Mouse (Mus musculus) left cerebral cortex, postnatal 25 days (tissue): ENCODE measurements at regions not wholly inside any gene's neighbourhood (a gene's known extent, or its start where the extent isn't known, plus 50 kb on each side); places are given as distances from the start of the nearest gene placed in this dataset.

ENCODE experiments used
- DNase-seq, 2 experiments: peaks; one replicate each; pipeline ENCODE4 v3.0.0; 2022; ENCODE audit warnings: low spot score in 2 of 2, mixed read lengths in 1 of 2
- intact Hi-C: fragments of 180-260 bp; cut with DNase I; formaldehyde crosslinking; loops from one replicate; pipeline ENCODE4 v1.15.1; 2025

DNA sequence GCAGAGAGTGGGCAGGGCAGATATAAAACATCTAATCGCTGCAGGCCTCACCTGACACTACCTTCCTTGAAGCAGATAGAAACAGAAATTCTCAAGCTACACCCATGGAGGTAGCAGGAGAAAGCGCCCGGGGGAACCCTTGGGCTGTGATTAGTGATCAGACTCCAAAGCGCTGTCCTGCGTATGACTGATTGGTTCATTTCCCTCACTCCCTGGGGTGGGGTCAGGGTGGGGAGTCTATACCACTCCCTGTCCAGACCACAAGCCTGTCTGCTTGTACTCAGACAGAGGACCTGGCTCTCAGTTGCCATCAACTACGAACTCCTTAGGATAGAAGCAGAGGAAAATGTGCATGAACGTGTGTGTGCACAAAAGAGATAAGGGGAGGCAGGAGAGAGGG, 77.7 kb downstream of the Gm826 start:
- no peak for DNase-seq
- intact Hi-C loops, result no loop called here

DNA sequence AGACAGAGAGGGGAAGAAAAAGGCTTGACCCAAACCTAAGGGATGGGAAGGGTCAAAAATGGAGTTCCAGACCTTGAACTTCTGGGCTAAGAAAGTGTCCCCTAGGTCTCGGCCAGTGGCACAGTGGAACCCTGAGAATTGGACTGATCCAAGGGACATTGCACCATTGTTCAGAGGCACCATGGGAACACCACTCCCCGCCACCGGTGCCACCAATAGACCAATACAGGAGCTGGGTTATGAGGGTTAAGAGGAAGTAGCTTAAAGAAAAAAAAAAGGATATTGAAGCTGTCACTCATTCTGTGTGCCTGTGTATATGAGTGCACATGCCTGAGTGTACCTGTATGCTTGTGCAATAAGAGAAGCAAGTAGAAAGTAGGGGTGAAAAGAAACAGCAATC, 83.7 kb downstream of the Gm826 start:
- no peak for DNase-seq
- intact Hi-C loops, result no loop called here

DNA sequence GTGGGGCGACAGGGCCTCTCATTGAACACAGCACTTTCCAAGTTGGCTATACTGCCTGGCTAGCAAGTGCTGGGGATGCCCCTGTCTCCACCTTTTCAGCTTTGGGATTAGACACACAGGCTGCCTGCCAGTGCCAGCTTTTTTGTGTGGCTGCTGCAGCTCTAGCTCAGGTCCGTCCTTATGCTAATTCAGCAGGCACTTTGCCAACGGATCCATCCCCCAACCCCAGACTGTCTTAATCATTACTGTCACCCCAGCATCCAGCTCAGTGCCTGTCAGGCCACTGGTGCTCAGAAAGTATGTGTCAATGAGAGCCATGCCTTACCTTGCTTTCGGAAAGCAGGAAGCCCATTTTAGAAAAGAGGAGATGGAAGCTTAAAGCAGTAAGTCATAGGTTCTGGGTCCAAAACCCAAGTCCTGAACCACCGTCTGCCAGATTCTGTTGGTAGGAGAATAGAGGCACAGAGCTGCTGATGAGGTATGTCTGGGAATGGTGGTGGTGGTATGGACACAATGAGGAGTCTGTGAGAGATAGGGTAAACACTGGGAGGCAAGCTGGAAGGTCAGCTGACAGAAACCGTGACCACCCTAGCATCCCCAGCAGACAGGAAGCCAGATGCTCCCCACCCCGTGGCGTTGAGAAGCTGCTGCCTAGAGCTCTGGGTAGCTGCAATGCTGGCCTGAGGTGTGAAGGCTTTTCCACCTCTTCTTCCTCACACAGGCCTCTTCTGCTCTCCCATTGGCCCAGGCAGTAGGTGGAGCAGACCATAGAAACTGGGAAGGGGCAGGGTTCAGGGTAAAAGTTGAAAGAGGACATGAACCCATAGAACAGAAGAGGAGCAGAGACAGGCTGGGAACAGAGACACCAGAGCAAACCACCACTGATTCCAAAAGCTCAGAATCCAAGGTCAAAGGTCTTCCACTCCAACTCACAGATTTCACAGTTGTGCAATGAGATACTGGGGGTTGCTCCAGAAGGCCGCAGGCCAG, 84.6 kb downstream of the Gm826 start:
- DNase-seq, result no peak
- intact Hi-C loops, result no loop called here

DNA sequence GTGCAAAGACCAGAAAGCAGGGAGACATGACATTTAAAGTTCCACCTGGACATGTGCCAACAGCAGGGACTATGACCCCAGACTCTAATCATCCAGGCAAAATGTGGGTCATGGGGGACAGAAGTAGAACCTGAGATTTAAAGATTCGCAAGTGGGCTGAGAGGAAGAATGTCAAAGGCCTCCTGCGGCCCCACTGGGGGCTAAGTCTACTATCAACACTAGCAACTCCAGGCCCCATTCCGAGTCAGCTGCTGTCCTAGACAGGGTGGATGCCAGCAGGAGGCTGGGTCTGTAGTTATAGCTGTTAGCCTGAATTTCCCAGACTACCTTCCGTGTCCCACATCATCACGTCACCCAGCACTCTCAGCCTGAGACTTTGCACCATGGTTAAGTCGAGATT, 86.7 kb downstream of the Gm826 start:
- intact Hi-C loops, result no loop called here
- DNase-seq, result no peak

DNA sequence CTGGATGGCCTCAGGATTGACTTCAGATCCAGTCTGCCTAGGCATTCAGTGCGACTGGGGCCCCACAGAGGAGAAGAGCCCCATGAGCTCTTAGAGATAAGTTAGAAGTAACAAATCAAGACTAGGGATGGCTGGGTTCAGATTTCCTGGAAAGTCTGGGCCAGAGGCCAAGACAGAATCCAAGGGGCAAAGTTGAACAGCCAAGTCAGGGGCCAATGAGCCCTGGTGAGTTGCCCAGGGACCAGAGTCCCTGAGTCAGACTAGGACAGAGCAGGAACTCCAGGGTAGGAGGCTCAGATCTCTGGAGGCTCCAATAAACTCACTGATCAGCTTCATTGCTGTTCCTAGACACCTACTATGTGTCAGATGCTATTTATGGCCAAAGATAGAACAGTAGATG, 87.6 kb downstream of the Gm826 start:
- intact Hi-C loops, result no loop called here
- DNase-seq, result no peak

DNA sequence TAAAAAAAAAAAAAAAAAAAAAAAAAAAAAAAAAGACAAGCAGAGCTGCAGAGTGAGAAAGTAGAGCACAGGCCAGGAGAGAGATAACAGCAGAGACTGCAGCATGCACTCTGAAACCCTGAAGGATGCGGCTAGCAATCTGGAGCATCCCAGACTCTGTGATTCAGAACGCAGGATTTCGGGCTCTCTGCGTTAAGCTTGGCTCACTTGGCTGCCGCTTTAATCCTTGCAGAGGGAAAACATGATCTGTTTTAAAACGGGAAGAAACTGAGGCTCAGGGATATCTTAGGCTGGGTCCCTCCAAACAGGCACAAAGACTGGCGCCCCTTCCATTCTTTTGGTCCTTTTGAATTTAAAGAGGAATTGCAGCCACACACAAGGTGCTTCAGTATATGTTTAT, 89.1 kb downstream of the Gm826 start:
- intact Hi-C loops, result no loop called here

DNA sequence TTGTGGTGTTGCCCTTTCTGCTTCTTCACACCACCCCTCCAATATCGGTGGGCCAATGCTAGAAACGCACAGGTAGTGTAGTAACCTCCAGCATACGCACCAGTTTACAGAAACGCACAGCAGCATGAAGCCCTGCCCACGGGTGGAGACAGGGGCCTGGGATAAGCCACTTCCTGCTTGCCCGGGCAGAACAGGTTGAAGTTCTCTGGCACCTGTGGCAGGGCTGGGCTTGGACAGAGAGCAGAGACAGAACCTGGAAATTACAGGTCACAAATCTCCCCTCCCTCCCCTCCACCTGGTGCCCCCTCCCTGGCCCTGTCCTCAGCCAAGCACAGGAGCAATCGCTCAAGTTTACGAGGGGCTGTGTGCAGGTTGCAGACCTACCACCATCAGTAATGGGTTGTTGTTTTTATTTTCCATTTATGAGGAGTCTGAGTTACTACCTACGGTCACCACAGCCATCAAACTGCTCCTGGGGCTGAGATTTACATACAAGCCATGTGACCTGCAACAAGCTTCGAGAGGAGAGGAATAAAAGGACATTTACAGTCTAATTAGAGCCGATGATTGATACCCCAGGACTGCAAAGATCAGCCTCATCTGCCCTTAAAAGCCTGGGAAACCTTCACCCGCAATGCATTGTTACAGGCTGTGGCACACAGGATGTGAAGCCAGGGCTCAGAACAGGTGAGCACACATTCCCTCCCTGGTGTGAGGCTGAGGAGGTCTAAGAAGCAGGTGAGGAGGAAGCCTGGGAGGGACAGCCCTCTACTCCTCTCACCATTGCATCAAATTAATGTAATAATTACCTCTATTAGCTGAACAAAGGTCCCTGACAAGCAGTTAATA, 93.2 kb downstream of the Gm826 start:
- no peak for DNase-seq
- intact Hi-C loops, result no loop called here

More for the DNA sequence above, 89.1 kb downstream of the Gm826 start:
- DNase-seq, result peak in 1 of 2 experiments; percentile 17

DNA sequence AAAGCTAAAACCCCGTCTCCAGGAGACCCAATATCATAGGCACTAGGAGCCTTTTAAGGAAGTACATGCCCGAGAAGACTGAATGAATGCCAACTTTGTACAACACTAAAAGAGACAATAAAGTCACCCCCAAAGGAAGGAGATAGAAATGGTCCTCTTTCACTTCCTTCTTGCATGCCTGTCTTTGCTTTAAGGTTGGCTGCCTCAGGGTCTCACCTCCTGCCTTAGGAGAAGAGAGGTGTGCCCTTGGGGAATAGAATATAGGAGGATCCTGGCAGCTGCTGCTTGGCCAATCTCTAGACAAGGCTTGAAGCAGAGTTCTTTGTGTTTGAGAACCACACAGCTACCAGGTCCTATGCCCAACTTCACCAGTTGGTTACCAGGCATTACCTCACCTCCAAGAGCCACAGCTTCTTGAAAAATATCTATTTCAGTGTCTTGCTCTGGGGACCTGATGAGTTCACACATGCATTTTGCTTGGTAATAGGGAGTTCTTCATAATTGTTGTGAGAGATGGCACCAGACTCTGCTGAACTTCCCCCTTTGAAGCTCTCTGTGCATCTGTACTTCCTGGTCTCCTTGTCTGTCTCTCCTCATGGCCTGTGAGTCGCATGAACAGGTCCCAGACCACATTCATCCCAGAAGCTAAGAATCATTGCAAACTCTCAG, 96.4 kb downstream of the Gm826 start:
- intact Hi-C loops, result loop anchor here (5.0 kb wide), 1 partner anchor 130 kb away; the partner anchor contains the start of gene Mafb
- no peak for DNase-seq

DNA sequence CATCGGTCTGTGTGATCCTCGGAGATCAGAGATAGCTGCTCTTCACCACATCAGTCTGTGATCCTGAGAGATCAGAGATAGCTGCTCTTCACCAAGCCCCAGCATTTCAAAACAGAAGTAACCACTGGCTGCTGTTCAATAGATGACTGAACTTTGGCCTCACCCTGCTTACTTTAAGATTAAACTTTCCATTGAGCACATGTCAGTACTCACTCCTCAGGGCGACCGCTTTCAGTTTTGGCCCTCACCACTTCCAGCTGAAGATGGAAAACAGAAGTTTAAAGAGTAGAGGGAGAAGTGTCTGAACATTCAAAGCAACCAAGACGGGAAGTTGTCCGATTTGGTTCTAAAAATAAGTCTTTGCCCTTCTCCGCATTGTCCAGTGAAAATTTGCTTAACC, 97.2 kb downstream of the Gm826 start:
- intact Hi-C loops, result loop anchor here (5.0 kb wide), 1 partner anchor 130 kb away; the partner anchor contains the start of gene Mafb
- peak in 1 of 2 experiments; percentile 41 for DNase-seq

DNA sequence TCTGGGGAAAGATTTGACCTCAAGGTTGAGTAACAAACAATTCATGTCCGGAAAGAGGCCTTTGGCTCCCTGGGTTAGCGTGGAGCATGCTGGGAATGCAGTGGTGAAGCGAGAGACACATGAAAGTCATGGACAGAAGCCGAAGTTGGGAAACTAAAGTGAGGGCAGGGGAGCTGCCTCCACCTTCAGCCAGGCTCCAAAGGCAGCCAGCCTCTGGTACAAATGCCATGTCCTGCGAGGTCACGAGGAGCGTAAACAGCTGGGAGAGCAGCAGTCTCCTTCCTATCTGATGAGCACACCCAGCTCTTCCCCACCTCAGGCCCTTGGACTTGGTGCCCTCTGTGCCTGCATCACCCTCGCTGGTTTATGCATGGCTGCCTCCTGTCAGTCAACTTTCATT, 103.2 kb downstream of the Gm826 start:
- intact Hi-C loops, result no loop called here
- DNase-seq, result no peak

DNA sequence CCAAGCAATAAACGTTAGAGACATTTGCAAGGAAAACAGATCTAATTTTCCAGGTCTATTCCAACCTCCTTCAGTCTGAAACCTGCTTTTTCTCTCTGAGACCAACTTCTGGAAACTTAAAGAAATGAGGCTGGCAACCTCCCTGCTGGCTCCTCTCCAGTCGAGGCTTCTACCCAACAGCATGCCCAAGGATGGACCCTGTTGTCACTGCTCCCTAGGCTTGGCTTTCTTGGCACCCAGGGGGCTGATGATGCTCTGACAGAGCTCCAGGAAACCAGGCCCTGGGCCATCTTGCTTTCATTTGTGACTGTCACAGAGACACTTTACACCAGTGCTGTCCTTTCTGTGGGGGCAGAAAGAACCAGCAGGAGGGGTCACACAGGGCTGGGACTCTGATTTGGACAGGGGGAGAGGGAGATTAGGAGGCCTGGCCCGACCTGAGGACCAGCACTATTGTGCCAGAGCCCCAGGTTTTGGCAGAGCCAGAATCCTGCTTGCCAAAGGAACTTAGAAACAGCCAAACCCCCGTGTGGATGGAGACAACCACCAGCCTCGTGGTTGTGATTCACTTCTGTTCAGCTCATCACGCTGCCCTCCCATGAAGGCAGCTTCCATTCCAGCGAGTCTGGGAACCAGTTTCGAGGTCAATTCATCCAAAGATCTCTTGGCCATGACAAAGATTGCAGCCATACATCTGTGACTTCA, 105.5 kb downstream of the Gm826 start:
- intact Hi-C loops, result no loop called here
- no peak for DNase-seq

DNA sequence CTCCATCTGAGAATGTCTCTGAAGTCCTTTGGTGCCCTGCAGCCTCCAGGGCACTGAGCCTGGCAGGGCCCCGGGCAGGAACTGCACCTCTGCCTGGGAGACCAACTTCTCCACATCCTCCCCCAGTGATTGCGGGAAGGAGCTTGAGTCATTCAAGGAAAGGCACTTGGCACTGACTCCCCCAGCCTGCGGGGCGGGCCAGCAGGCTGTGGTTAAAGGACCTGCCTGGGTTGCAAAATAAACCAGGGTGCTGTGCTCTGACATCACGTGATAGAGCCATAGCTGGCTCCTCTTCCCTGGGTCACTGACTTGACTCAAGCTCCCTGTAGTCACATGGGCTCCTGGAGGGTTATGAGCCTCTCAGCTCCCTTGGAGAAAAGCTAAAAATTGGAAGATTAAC, 108.5 kb downstream of the Gm826 start:
- intact Hi-C loops, result no loop called here
- peak in 1 of 2 experiments; percentile 37 for DNase-seq

DNA sequence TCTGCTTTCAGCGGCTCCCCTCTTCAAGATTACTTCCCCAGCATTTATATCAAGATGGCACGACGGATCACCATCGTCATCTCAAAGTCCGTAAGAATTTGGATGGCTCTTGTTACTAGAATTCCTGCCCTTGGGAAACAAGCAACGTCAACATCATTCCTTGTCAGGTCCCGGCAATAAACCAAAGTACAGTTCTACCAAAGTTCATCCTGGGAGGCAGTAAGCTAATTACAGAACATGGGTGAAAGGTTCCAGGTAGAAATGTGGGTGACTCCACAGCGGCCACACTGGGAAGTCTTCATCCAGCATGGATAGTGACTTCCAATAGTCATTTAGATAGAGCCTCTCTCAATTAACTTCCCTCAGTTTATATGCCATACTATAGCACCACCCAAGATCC, 110.6 kb downstream of the Gm826 start:
- DNase-seq, result no peak
- intact Hi-C loops, result no loop called here

DNA sequence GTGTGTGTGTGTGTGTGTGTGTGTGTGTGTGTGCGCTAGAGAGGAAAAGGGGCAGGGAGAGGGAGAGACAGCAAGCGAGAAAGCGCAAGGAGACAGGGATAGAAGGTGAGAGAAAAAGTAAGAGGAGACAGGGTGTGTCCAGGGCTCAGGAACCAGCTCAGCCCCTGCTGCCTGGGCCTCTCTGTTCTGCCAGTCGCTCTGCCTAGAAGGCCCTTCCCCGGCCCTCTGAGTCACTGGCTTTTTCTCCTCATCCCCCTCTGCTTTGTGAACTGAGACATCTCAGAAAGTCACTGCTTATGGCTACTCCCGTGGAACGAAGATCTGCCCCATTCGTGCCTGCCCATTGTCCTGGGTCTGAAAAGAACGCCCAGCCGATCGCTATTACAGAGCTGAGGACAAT, 112.2 kb downstream of the Gm826 start:
- intact Hi-C loops, result no loop called here
- no peak for DNase-seq

DNA sequence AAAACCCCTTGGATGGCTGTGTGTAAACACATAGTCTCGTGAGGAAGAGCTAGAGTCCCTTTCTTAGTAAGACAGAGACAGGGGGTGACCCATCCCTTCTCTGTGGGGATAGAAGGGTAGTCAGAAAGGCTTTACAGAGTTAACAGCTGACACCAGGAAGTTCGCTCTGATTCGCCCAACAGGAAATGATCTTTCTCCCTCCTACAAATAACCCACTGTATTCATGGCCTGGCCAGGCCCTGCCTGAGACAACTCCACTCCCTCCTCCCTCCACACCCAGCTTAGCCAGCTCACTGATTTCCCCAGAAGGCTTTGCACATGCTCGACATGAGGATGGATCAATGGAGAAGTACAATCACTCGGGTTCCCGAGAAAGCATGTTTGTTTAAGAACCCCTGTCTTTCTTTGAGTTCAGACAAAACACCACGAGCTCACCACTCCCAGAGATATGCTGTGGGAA, 113.4 kb downstream of the Gm826 start:
- intact Hi-C loops, result no loop called here

DNA sequence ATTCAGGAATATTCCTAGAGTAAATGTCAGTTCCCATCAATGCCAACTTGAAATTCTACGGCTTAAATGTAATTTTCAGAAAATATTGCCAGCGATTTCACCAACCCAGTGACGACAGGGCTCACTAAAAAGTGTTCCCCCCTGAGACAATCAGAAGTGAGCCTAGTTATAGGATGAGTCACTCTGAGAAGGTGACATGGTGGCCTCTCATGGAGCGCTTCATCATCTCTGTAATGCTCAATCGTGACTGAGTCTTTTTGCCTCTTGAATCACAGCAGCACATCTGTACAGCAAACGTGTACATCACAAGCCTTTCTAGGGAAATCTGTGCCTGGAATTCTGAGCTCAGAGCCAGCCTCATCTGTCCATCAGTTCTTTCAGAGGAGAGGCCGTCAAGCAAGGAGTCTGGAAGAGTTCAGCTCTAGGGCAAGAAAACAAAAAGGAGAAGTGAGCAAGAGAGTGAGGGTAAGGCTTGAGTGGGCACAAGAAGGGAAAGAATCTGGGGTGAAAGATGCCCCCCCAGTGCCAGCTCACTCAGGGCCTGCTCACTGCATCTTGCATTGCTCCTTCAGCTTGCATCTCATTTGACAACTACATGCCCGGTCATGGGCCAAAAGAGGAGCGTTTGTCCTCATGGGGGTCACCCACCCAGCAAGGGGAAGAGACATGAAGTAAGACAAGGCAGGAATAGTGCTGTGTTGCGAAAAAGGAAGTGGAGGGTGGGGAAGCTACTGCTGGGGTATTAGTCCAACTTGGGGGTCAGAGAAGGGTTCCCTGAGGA, 119.7 kb downstream of the Gm826 start:
- intact Hi-C loops, result no loop called here
- DNase-seq, result no peak

More for the DNA sequence above, 113.4 kb downstream of the Gm826 start:
- DNase-seq, result no peak

DNA sequence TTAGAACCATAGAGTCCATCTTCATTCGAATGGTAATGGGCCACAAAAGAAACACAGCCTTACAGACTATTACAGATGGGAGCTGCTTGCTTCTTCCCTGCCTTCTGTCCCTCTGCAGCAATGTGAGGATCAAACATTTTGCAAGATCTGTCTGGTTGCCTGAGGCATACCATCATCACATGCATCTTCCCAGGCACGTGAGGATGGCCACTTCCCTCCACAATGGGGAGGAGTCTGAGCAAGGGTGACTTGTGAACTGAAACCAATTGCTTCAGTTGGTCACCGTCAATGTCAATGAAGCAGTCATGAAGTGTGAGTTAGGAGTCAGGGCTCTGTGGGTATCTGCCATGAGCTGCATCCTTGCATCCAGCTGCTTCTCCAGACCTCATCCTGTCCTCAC, 123.5 kb downstream of the Gm826 start:
- no peak for DNase-seq
- intact Hi-C loops, result no loop called here

DNA sequence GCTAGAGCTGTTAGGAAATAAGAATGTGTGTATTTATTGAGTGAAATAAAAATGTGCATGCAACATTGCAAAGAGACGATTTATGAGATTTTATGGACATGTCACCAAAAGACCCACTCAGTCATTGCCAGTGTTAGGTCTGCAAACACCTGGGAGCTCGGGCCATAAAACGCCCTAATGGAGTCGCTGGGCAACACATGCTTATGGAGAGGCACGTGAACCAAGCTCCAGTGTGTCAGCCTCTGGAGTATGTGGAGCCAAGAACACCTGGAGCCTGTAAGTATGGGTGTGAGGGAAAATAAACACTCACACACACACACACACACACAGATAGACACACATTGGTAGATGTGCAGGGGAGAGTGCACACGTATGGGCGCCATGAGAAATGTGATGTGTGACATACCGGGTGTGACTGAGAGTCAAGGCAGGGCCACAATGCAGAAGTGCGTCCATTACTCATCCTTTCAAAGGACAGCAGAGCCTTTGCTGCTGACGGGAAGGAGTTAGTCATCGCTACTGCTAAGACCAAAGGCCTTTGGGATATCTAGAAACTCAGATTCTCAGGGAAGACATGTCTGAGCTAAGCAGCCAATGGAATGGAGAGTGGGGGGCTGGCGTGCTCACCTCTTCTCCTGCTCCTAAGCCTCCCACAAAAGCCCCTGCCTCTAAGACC, 124.2 kb downstream of the Gm826 start:
- intact Hi-C loops, result no loop called here
- DNase-seq, result no peak
